In genomic region chr13:23571022-23571503, GRCm38 (mm10) we compare ENCODE assay signal across 8 mouse cellular contexts. TPM values are rescaled to one million over a fixed set of nuclear protein-coding genes. Genes with fewer than 3 reads are reported as not detected.
DNase-seq lines count a peak whose midpoint lies in the region; ATAC-seq and TF ChIP-seq lines count a peak whose summit lies in the region.

TSS of gene Hist1h2ae (minus strand) at chr13:23571220.
TSS of gene Hist1h2bg (plus strand) at chr13:23571396.

- H3K9ac ChIP-seq in forebrain, embryonic 12.5 days: peak within 1 kb of the TSS; percentile 77
- H3K9ac ChIP-seq in liver, postnatal 0 days (replicated peaks): peak within 1 kb of the TSS; percentile 80
- peak within 1 kb of the TSS; percentile 53 for H3K9ac ChIP-seq in neural tube, embryonic 15.5 days (replicated peaks)

- H3K27me3 ChIP-seq in forebrain, embryonic 12.5 days: no peaks in the 10 kb centered on the region
- H3K27me3 ChIP-seq in liver, postnatal 0 days (ENCODE audit: insufficient read depth, low read length): no peaks in the 10 kb centered on the region
- no peaks in the 10 kb centered on the region for H3K27me3 ChIP-seq in neural tube, embryonic 15.5 days (replicated peaks)
- H3K27me3 ChIP-seq in thymus, adult 2 months (ENCODE audit: control insufficient read depth, insufficient read depth, low read length): no peaks in the 10 kb centered on the region

- no peaks in the 10 kb centered on the region for H3K9me3 ChIP-seq in forebrain, embryonic 12.5 days
- H3K9me3 ChIP-seq in liver, postnatal 0 days (ENCODE audit: low read length): no peaks in the 10 kb centered on the region
- no peaks in the 10 kb centered on the region for H3K9me3 ChIP-seq in neural tube, embryonic 15.5 days (replicated peaks)

- no peaks in the 10 kb centered on the region for H3K36me3 ChIP-seq in forebrain, embryonic 12.5 days (replicated peaks)
- H3K36me3 ChIP-seq in liver, postnatal 0 days (replicated peaks; ENCODE audit: insufficient read depth, low read length): no peaks in the 10 kb centered on the region
- H3K36me3 ChIP-seq in neural tube, embryonic 15.5 days: no peaks in the 10 kb centered on the region
- no peaks in the 10 kb centered on the region for H3K36me3 ChIP-seq in thymus, adult 2 months (ENCODE audit: control insufficient read depth, insufficient read depth, low read length)

- under 1% methylated on average over 18 of the region's 18 CpGs for WGBS in forebrain, embryonic 12.5 days
- WGBS in liver, postnatal 0 days (ENCODE audit: insufficient replicate concordance): under 1% methylated on average over 18 of the region's 18 CpGs
- under 1% methylated on average over 18 of the region's 18 CpGs for WGBS in neural tube, embryonic 15.5 days
- under 1% methylated on average over 18 of the region's 18 CpGs for WGBS in thymus, adult 2 months

- peak; percentile 99 for DNase-seq in MEL-GATA-1-ER (ENCODE audit: extremely low read depth, low read depth)
- peak; percentile 97 for DNase-seq in c-Kit-positive CD71-positive TER-119-positive erythroid progenitor cells, embryonic 14.5 days (ENCODE audit: low spot score)
- peak; percentile 51 to 55 for DNase-seq in heart, postnatal 14 days
- DNase-seq in layer of hippocampus, adult 18-20 months (ENCODE audit: low spot score in 2 of 2): peak; percentile 78 to 88
- DNase-seq in liver, postnatal 0 days: peak; percentile 78
- DNase-seq in thymus, adult 2 months: peak; percentile 76

- ATAC-seq in forebrain, embryonic 12.5 days (ENCODE audit: low FRiP score): peak; percentile 90
- peak; percentile 79 for ATAC-seq in liver, postnatal 0 days
- peak; percentile 92 for ATAC-seq in neural tube, embryonic 15.5 days (ENCODE audit: low FRiP score)

- peak within 1 kb of the TSS; percentile 47 for H3K4me3 ChIP-seq in forebrain, embryonic 12.5 days (replicated peaks)
- H3K4me3 ChIP-seq in liver, postnatal 0 days (ENCODE audit: low read depth, low read length): peak within 1 kb of the TSS; percentile 52
- peak within 1 kb of the TSS; percentile 44 for H3K4me3 ChIP-seq in neural tube, embryonic 15.5 days (replicated peaks)
- H3K4me3 ChIP-seq in thymus, adult 2 months (ENCODE audit: control insufficient read depth, insufficient read depth, low read length): peak within 1 kb of the TSS; percentile 94

- peak within 1 kb of the TSS; percentile 66 for H3K4me2 ChIP-seq in forebrain, embryonic 12.5 days
- H3K4me2 ChIP-seq in liver, postnatal 0 days (ENCODE audit: low read depth, low read length): peak within 1 kb of the TSS; percentile 69
- H3K4me2 ChIP-seq in neural tube, embryonic 15.5 days: peak within 1 kb of the TSS; percentile 71

- no peak for TF ChIP-seq CTCF in liver, postnatal 0 days (IDR thresholded peaks at IDR 0.05; ENCODE audit: low read depth)
- no peak for TF ChIP-seq CTCF in thymus, adult 2 months (IDR thresholded peaks at IDR 0.05; ENCODE audit: borderline replicate concordance, control insufficient read depth, extremely low read depth, insufficient read depth, low read length, poor library complexity)

- H3K27ac ChIP-seq in forebrain, embryonic 12.5 days: peak within 1 kb of the TSS; percentile 97
- H3K27ac ChIP-seq in liver, postnatal 0 days (ENCODE audit: low read depth): peak within 1 kb of the TSS; percentile 98
- peak within 1 kb of the TSS; percentile 94 for H3K27ac ChIP-seq in neural tube, embryonic 15.5 days (replicated peaks)
- peak within 1 kb of the TSS; percentile 100 for H3K27ac ChIP-seq in thymus, adult 2 months (ENCODE audit: control insufficient read depth, insufficient read depth, low read length)

- TF ChIP-seq EP300 in liver, postnatal 0 days (IDR thresholded peaks at IDR 0.05; ENCODE audit: low read depth): peak; percentile 79

- H3K4me1 ChIP-seq in forebrain, embryonic 12.5 days: peaks cover 18% of the 10 kb centered on the region
- H3K4me1 ChIP-seq in liver, postnatal 0 days (ENCODE audit: insufficient read depth): no peaks in the 10 kb centered on the region; the same call in 1 of the 2 replicates
- H3K4me1 ChIP-seq in neural tube, embryonic 15.5 days: peaks cover 30% of the 10 kb centered on the region
- peaks cover 3% of the 10 kb centered on the region for H3K4me1 ChIP-seq in thymus, adult 2 months (replicated peaks; ENCODE audit: control insufficient read depth, insufficient read depth, low read length)

- TF ChIP-seq POLR2A in thymus, adult 2 months (IDR thresholded peaks at IDR 0.05; ENCODE audit: control insufficient read depth, extremely low read depth, insufficient read depth, low read length, poor library complexity): no peak

- intact Hi-C loops in heart, postnatal 14 days (cut with DNase I): loop anchor here (5.0 kb wide), 1 partner anchor 1534 kb away; the partner anchor contains the start of genes Hist1h2ah and Hist1h2bk

RNA-seq across cellular contexts. Expression of gene Hist1h2ae, which starts in this region (rescaled TPM):
- 115 and 138 TPM in 2 replicates for polyA plus RNA-seq in forebrain, embryonic 12.5 days (2016; fragmentation: Nextera tagmentation; extraction: Ambion mirVana)
- total RNA-seq in heart, postnatal 14 days (2021): 10 to 100 TPM in 1 of 2 experiments, 1 to 10 TPM in 1; 8.6 to 27.9 TPM
- total RNA-seq in layer of hippocampus, adult 18-20 months (2021): 1 to 10 TPM; 3.9 to 8.2 TPM
- 62.4 and 66.0 TPM in 2 replicates for polyA plus RNA-seq in liver, postnatal 0 days (2015; fragmentation: Nextera tagmentation; extraction: Ambion mirVana)
- 12.5 and 25.5 TPM in 2 replicates for polyA plus RNA-seq in neural tube, embryonic 15.5 days (2015; fragmentation: Nextera tagmentation; extraction: Ambion mirVana)
- 174 and 210 TPM in 2 replicates for polyA plus RNA-seq in thymus, adult 2 months (2012; rRNA removed)

RNA-seq across cellular contexts. Expression of gene Hist1h2bg, which starts in this region (rescaled TPM):
- polyA plus RNA-seq in forebrain, embryonic 12.5 days (2016; fragmentation: Nextera tagmentation; extraction: Ambion mirVana): 8.9 and 11.4 TPM in 2 replicates
- total RNA-seq in heart, postnatal 14 days (2021): 100 to 1,000 TPM; 100 to 175 TPM
- total RNA-seq in layer of hippocampus, adult 18-20 months (2021): 10 to 100 TPM; 58.3 to 66.2 TPM
- polyA plus RNA-seq in liver, postnatal 0 days (2015; fragmentation: Nextera tagmentation; extraction: Ambion mirVana): 6.1 and 7.8 TPM in 2 replicates
- polyA plus RNA-seq in neural tube, embryonic 15.5 days (2015; fragmentation: Nextera tagmentation; extraction: Ambion mirVana): 2.2 and 2.9 TPM in 2 replicates
- 523 and 578 TPM in 2 replicates for polyA plus RNA-seq in thymus, adult 2 months (2012; rRNA removed)

Comparison
In these comparisons a context has a peak if more than half of its experiments do, and no peak if none do; other contexts are left out.
1. Peak in every context shown above with its lines: DNase-seq, ATAC-seq, H3K4me3 ChIP-seq and H3K27ac ChIP-seq.
2. RNA of gene Hist1h2bg (polyA plus RNA-seq): 523 to 578 TPM in thymus, adult 2 months; 8.9 to 11.4 TPM in forebrain, embryonic 12.5 days, 6.1 to 7.8 TPM in liver, postnatal 0 days and 2.2 to 2.9 TPM in neural tube, embryonic 15.5 days; every median in the first group is over 10 times any median in the second.
3. H3K4me3 ChIP-seq: peak in every context shown above with its lines; median percentile 94 in thymus, adult 2 months; 52 in liver, postnatal 0 days; 47 in forebrain, embryonic 12.5 days; 44 in neural tube, embryonic 15.5 days.